ENCODE assay signal across 7 mouse cellular contexts in genomic region chr1:64121559-64122465, GRCm38 (mm10). TPM values are rescaled to one million over a fixed set of nuclear protein-coding genes. Genes with fewer than 3 reads are reported as not detected.
DNase-seq lines count a peak whose midpoint lies in the region; ATAC-seq and TF ChIP-seq lines count a peak whose summit lies in the region.

TSS of gene Klf7 (minus strand) at chr1:64122282.

- peak; percentile 98 for ATAC-seq in embryonic facial prominence, embryonic 13.5 days (ENCODE audit: insufficient number of reproducible peaks, insufficient read depth, low FRiP score, low TSS enrichment, low read depth)
- ATAC-seq in limb, embryonic 12.5 days (ENCODE audit: insufficient number of reproducible peaks, insufficient read depth, low FRiP score, low TSS enrichment, low read depth), result peak; percentile 98
- ATAC-seq in midbrain, embryonic 15.5 days (replicated peaks), result peak; percentile 98

- peak; percentile 97 to 98 for DNase-seq in adrenal gland, postnatal 36 days
- DNase-seq in heart, adult 18-20 months, result peak; percentile 96 to 100
- DNase-seq in kidney, adult 2 months, result peak; percentile 99
- DNase-seq in spleen, adult 2 months (ENCODE audit: low read depth in 1 of 2, low spot score in 2 of 2), result peak; percentile 95 to 98

- H3K9ac ChIP-seq in embryonic facial prominence, embryonic 13.5 days, result peak within 1 kb of the TSS; percentile 99
- peak within 1 kb of the TSS; percentile 98 for H3K9ac ChIP-seq in limb, embryonic 12.5 days (replicated peaks)
- H3K9ac ChIP-seq in midbrain, embryonic 15.5 days, result peak within 1 kb of the TSS; percentile 100

- H3K36me3 ChIP-seq in embryonic facial prominence, embryonic 13.5 days, result no peaks in the 10 kb centered on the region
- no peaks in the 10 kb centered on the region for H3K36me3 ChIP-seq in kidney, adult 2 months (ENCODE audit: control insufficient read depth, insufficient read depth, low read length)
- H3K36me3 ChIP-seq in limb, embryonic 12.5 days, result no peaks in the 10 kb centered on the region
- H3K36me3 ChIP-seq in midbrain, embryonic 15.5 days (replicated peaks), result no peaks in the 10 kb centered on the region
- no peaks in the 10 kb centered on the region for H3K36me3 ChIP-seq in spleen, adult 2 months (ENCODE audit: control insufficient read depth, insufficient read depth, low read length)

- WGBS in embryonic facial prominence, embryonic 13.5 days, result under 1% methylated on average over 77 of the region's 82 CpGs
- under 1% methylated on average over 81 of the region's 82 CpGs for WGBS in kidney, adult 2 months
- WGBS in limb, embryonic 12.5 days, result under 1% methylated on average over 81 of the region's 82 CpGs
- WGBS in midbrain, embryonic 15.5 days, result under 1% methylated on average over 82 of the region's 82 CpGs
- under 1% methylated on average over 81 of the region's 82 CpGs for WGBS in spleen, adult 2 months

- peak; percentile 22 for TF ChIP-seq CTCF in kidney, adult 2 months (conservative IDR thresholded peaks at IDR 0.05; ENCODE audit: insufficient read depth, insufficient read length, low read depth, low read length)
- TF ChIP-seq CTCF in spleen, adult 2 months (IDR thresholded peaks at IDR 0.05; ENCODE audit: extremely low read depth, insufficient read depth, insufficient read length, insufficient replicate concordance), result peak; percentile 16; the same call in 1 of the 2 replicates

- H3K4me1 ChIP-seq in embryonic facial prominence, embryonic 13.5 days, result peaks cover 23% of the 10 kb centered on the region
- H3K4me1 ChIP-seq in kidney, adult 2 months (ENCODE audit: control insufficient read depth, insufficient read depth, low read length), result peaks cover 13% of the 10 kb centered on the region; the same call in 1 of the 2 replicates
- H3K4me1 ChIP-seq in limb, embryonic 12.5 days (replicated peaks), result peaks cover 30% of the 10 kb centered on the region
- H3K4me1 ChIP-seq in midbrain, embryonic 15.5 days, result peaks cover 30% of the 10 kb centered on the region
- H3K4me1 ChIP-seq in spleen, adult 2 months (ENCODE audit: control insufficient read depth, insufficient read depth, insufficient read length), result peaks cover 4% of the 10 kb centered on the region; the same call in 1 of the 2 replicates

- no peaks in the 10 kb centered on the region for H3K27me3 ChIP-seq in embryonic facial prominence, embryonic 13.5 days
- H3K27me3 ChIP-seq in kidney, adult 2 months (replicated peaks; ENCODE audit: control insufficient read depth, insufficient read depth, low read length), result no peaks in the 10 kb centered on the region
- no peaks in the 10 kb centered on the region for H3K27me3 ChIP-seq in limb, embryonic 12.5 days
- no peaks in the 10 kb centered on the region for H3K27me3 ChIP-seq in midbrain, embryonic 15.5 days (replicated peaks)
- no peaks in the 10 kb centered on the region; the same call in 1 of the 2 replicates for H3K27me3 ChIP-seq in spleen, adult 2 months (ENCODE audit: control insufficient read depth, insufficient read depth, low read length)

- H3K27ac ChIP-seq in embryonic facial prominence, embryonic 13.5 days, result peak within 1 kb of the TSS; percentile 100
- H3K27ac ChIP-seq in kidney, adult 2 months (ENCODE audit: insufficient read depth, low read depth, low read length), result peak within 1 kb of the TSS; percentile 100
- H3K27ac ChIP-seq in limb, embryonic 12.5 days, result peak within 1 kb of the TSS; percentile 100
- H3K27ac ChIP-seq in midbrain, embryonic 15.5 days, result peak within 1 kb of the TSS; percentile 100
- peak within 1 kb of the TSS; percentile 100 for H3K27ac ChIP-seq in spleen, adult 2 months (ENCODE audit: insufficient read depth, low read length)

- peak; percentile 96 for TF ChIP-seq POLR2A in kidney, adult 2 months (IDR thresholded peaks at IDR 0.05; ENCODE audit: low read depth, low read length)
- TF ChIP-seq POLR2A in spleen, adult 2 months (IDR thresholded peaks at IDR 0.05; ENCODE audit: low read depth, low read length), result peak; percentile 98

- no peaks in the 10 kb centered on the region for H3K9me3 ChIP-seq in embryonic facial prominence, embryonic 13.5 days
- H3K9me3 ChIP-seq in limb, embryonic 12.5 days, result no peaks in the 10 kb centered on the region
- no peaks in the 10 kb centered on the region for H3K9me3 ChIP-seq in midbrain, embryonic 15.5 days

- H3K4me2 ChIP-seq in embryonic facial prominence, embryonic 13.5 days, result peak within 1 kb of the TSS; percentile 74
- H3K4me2 ChIP-seq in limb, embryonic 12.5 days, result peak within 1 kb of the TSS; percentile 75
- peak within 1 kb of the TSS; percentile 76 for H3K4me2 ChIP-seq in midbrain, embryonic 15.5 days

- peak within 1 kb of the TSS; percentile 72 for H3K4me3 ChIP-seq in embryonic facial prominence, embryonic 13.5 days
- H3K4me3 ChIP-seq in kidney, adult 2 months (ENCODE audit: insufficient read depth, low read depth, low read length), result peak within 1 kb of the TSS; percentile 93
- peak within 1 kb of the TSS; percentile 68 for H3K4me3 ChIP-seq in limb, embryonic 12.5 days (replicated peaks)
- peak within 1 kb of the TSS; percentile 86 for H3K4me3 ChIP-seq in midbrain, embryonic 15.5 days
- H3K4me3 ChIP-seq in spleen, adult 2 months (ENCODE audit: extremely low read depth, insufficient read depth, insufficient read length), result peak within 1 kb of the TSS; percentile 96

RNA-seq across cellular contexts. Expression of gene Klf7, which starts in this region (rescaled TPM):
- total RNA-seq in adrenal gland, postnatal 36 days (2021), result 10 to 100 TPM; 16.6 to 20.8 TPM
- 19.5 and 23.5 TPM in 2 replicates for polyA plus RNA-seq in embryonic facial prominence, embryonic 13.5 days (2015; fragmentation: Nextera tagmentation; extraction: Ambion mirVana)
- 10 to 100 TPM; 14.5 to 18.4 TPM for total RNA-seq in heart, adult 18-20 months (2021)
- polyA plus RNA-seq in kidney, adult 2 months (2012; rRNA removed), result 6.9 and 7.2 TPM in 2 replicates
- 13.7 and 13.9 TPM in 2 replicates for polyA plus RNA-seq in limb, embryonic 12.5 days (2016; fragmentation: Nextera tagmentation; extraction: Ambion mirVana)
- 117 and 118 TPM in 2 replicates for polyA plus RNA-seq in midbrain, embryonic 15.5 days (2015; fragmentation: Nextera tagmentation; extraction: Ambion mirVana)
- 9.2 and 11.5 TPM in 2 replicates for polyA plus RNA-seq in spleen, adult 2 months (2012; rRNA removed)

Comparison
In these comparisons a context has a peak if more than half of its experiments do, and no peak if none do; other contexts are left out.
1. Peak in every context shown above with its lines: DNase-seq, ATAC-seq, H3K4me3 ChIP-seq and H3K27ac ChIP-seq.